Mouse (Mus musculus) spleen, postnatal 36 days (tissue): ENCODE data around the gene 4930432K21Rik.

Experiments
- DNase-seq, 2 experiments: peaks; one replicate each; pipeline ENCODE4 v3.0.0; 2022; ENCODE audit warnings: low spot score in 2 of 2, mixed read lengths in 1 of 2

4930432K21Rik gene

GRCm38 (mm10) chr8:84147769-84148530, at the start of gene 4930432K21Rik, which contains the start of gene Cc2d1a:
Gene 4930432K21Rik (plus strand): TSS chr8:84148025.
Gene Cc2d1a (minus strand): TSS chr8:84147936.
- DNase-seq: peak; percentile 94 to 96

GRCm38 (mm10) chr8:84098376-84098775, 49.4 kb upstream of the 4930432K21Rik start:
- DNase-seq: no peak

- DNase-seq: no peak
Measured at GRCm38 (mm10) chr8:84101476-84102270, 46.2 kb upstream of the 4930432K21Rik start.

- no peak for DNase-seq
Measured at GRCm38 (mm10) chr8:84103601-84104000, 44.2 kb upstream of the 4930432K21Rik start.

GRCm38 (mm10) chr8:84104221-84104620, 43.6 kb upstream of the 4930432K21Rik start:
- peak; percentile 75 to 78 for DNase-seq

- DNase-seq: peak; percentile 98 to 99
Measured at GRCm38 (mm10) chr8:84104697-84105609, 42.9 kb upstream of the 4930432K21Rik start, which contains the start of gene Dcaf15. Gene Dcaf15 (minus strand): TSS chr8:84104768.

GRCm38 (mm10) chr8:84105676-84106075, 42.1 kb upstream of the 4930432K21Rik start:
- no peak for DNase-seq

- DNase-seq: no peak
Measured at GRCm38 (mm10) chr8:84106216-84107040, 41.4 kb upstream of the 4930432K21Rik start.

- no peak for DNase-seq
Measured at GRCm38 (mm10) chr8:84115646-84116045, 32.2 kb upstream of the 4930432K21Rik start.

GRCm38 (mm10) chr8:84122151-84122550, 25.7 kb upstream of the 4930432K21Rik start:
- DNase-seq: no peak

GRCm38 (mm10) chr8:84125656-84126055, 22.2 kb upstream of the 4930432K21Rik start, which contains the start of gene Podnl1:
Gene Podnl1 (plus strand): TSS chr8:84125989.
- DNase-seq: no peak

- DNase-seq: no peak
Measured at GRCm38 (mm10) chr8:84126742-84127141, 21.1 kb upstream of the 4930432K21Rik start.

- DNase-seq: peak; percentile 33 to 40
Measured at GRCm38 (mm10) chr8:84127202-84127901, 20.5 kb upstream of the 4930432K21Rik start.

GRCm38 (mm10) chr8:84128277-84128676, 19.5 kb upstream of the 4930432K21Rik start:
- no peak for DNase-seq

GRCm38 (mm10) chr8:84130806-84131205, 17.0 kb upstream of the 4930432K21Rik start:
- no peak for DNase-seq

- peak; percentile 23 to 25 for DNase-seq
Measured at GRCm38 (mm10) chr8:84132225-84132624, 15.6 kb upstream of the 4930432K21Rik start.

GRCm38 (mm10) chr8:84137848-84138247, 10.0 kb upstream of the 4930432K21Rik start:
- DNase-seq: no peak

- DNase-seq: no peak
Measured at GRCm38 (mm10) chr8:84140838-84141237, 7.0 kb upstream of the 4930432K21Rik start.

- no peak for DNase-seq
Measured at GRCm38 (mm10) chr8:84144636-84145245, 3.1 kb upstream of the 4930432K21Rik start.
